Mouse (Mus musculus) CD4-positive, CD25-positive, alpha-beta regulatory T cell, adult 9 weeks (primary cell): ENCODE data around the gene Slc25a15. TPM values are rescaled to one million over a fixed set of nuclear protein-coding genes. Genes with fewer than 3 reads are reported as not detected.

ENCODE experiments used
- polyA plus RNA-seq: library from polyadenylated mRNA; unstranded; fragments of 100-300 nt; shearing (Covaris generic); gene quantifications from one replicate; pipeline ENCODE4 v1.2.1, GENCODE M21; 2017

The Slc25a15 gene
- polyA plus RNA-seq = 5.5 TPM

GRCm38 (mm10) chr8:22398142-22398951, at the start of gene Slc25a15:
Gene Slc25a15, minus strand, starts transcription at chr8:22398597.

DNA sequence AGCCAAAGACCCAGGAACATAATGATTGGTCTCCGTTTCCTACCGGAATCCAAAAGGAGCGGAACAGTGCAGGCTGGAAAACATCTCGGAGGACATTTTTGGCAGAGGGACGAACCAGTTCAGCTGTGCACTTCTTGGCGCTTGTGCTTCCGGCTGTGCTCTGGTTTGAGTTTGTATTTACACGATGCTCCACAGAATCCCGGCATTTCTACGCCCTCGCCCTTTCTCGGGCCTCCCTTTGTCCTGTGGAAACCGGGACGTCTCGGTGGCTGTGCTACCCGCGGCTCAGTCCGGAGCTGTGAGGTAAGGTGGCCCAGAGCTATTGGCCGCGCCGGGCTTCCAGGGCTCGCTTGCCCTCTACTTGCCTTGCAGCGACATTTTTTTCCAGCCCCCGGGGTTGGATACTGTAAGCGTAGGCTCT, 12.9 kb upstream of the Slc25a15 start, which contains the start of gene Mrps31:
Gene Mrps31 (plus strand): TSS at position 80 of the 421 bp plus-strand sequence.

Other genes starting within 250 kb of the Slc25a15 start
- gene Nek3, start 232.2 kb downstream of the Slc25a15 start, polyA plus RNA-seq = 8.1 TPM
- 3.0 TPM for gene Ckap2, start 212.8 kb downstream of the Slc25a15 start, polyA plus RNA-seq
- 48.5 TPM for gene Vps36, start 205.8 kb downstream of the Slc25a15 start, polyA plus RNA-seq
- 0.65 TPM for gene Thsd1, start 171.3 kb downstream of the Slc25a15 start, polyA plus RNA-seq
- gene Tpte, start 115.2 kb downstream of the Slc25a15 start, polyA plus RNA-seq = not detected
- 30.8 TPM for gene Mrps31, start 12.8 kb upstream of the Slc25a15 start, polyA plus RNA-seq